Comparison of ENCODE assay signal across 9 mouse cellular contexts in genomic region chr11:45647888-45648287, GRCm38 (mm10).
A peak's percentile ranks its signal among the peaks of the same experiment; 100 is the strongest.
DNase-seq lines count a peak whose midpoint lies in the region; ATAC-seq lines count a peak whose summit lies in the region.
"Had no signal": no experiment of that assay in that cellular context is flagged by ENCODE, and none has a peak within 500 bp of the region (broad histone marks: within the 10 kb centered on the region; RNA-seq: fewer than 3 reads in every experiment).

No protein-coding gene starts in this region.

- ATAC-seq in megakaryocyte, adult 5-6 weeks (ENCODE audit: poor library complexity, severe bottlenecking) = no peak

- DNase-seq in cerebellum, postnatal 10 days = peak; percentile 67 to 75
- no peak for DNase-seq in cerebellum, postnatal 36 days
- peak; percentile 35 to 48 for DNase-seq in kidney, postnatal 4 days
- DNase-seq in kidney, adult 8-10 months = no peak
- DNase-seq in 3T3-L1 (ENCODE audit: low read depth, low spot score) (peak; percentile 17), WW6 (ENCODE audit: low read depth, low spot score) (peak; percentile 11)
- DNase-seq in spleen, adult 12 weeks (ENCODE audit: low spot score) = no peak
- DNase-seq: liver, embryonic 13.5 days had no signal

Comparison
In these comparisons a context has a peak if more than half of its experiments do, and no peak if none do; other contexts are left out.
1. DNase-seq: peak in cerebellum, postnatal 10 days (2 of 2), kidney, postnatal 4 days (2 of 2), 3T3-L1 (single experiment) and WW6 (single experiment); none in cerebellum, postnatal 36 days (0 of 2), kidney, adult 8-10 months (0 of 2) and spleen, adult 12 weeks (single experiment).